Mouse (Mus musculus) neural tube, embryonic 14.5 days (tissue): ENCODE data around the gene Lrrc49. TPM values are rescaled to one million over a fixed set of nuclear protein-coding genes. Genes with fewer than 3 reads are reported as not detected.
A peak's percentile ranks its signal among the peaks of the same experiment; 100 is the strongest.

Experiments used
- ATAC-seq: fragments of 200-750 bp; cut with Nextera tagmentation; 2 replicates; pipeline ENCODE4 v1.8.0; 2017; ENCODE audit warnings: low read depth, mild to moderate bottlenecking, moderate TSS enrichment, moderate library complexity
- H3K27ac ChIP-seq: fragments of 300-500 bp; sonication (generic); 2 replicates; pipeline ENCODE4 v1.5.1; 2014; ENCODE audit warnings: low read depth, mild to moderate bottlenecking, control low read depth, low read length, moderate library complexity, mixed read lengths
- H3K27me3 ChIP-seq: fragments of 300-500 bp; sonication (generic); 2 replicates; pipeline ENCODE4 v1.6.1; 2014; ENCODE audit warnings: low read length; ENCODE audit not compliant: control insufficient read depth, insufficient read depth
- H3K36me3 ChIP-seq: fragments of 300-500 bp; sonication (generic); 2 replicates; pipeline ENCODE4 v1.6.1; 2014; ENCODE audit warnings: low read length, mixed read lengths; ENCODE audit not compliant: control insufficient read depth, insufficient read depth
- H3K4me1 ChIP-seq: fragments of 300-500 bp; sonication (generic); 2 replicates; pipeline ENCODE4 v1.6.1; 2014; ENCODE audit warnings: low read length; ENCODE audit not compliant: control insufficient read depth, insufficient read depth
- H3K4me2 ChIP-seq: fragments of 300-500 bp; sonication (generic); 2 replicates; pipeline ENCODE4 v1.6.1; 2014; ENCODE audit warnings: mild to moderate bottlenecking, low read depth, low read length, control low read depth
- H3K4me3 ChIP-seq: fragments of 300-500 bp; sonication (generic); 2 replicates; pipeline ENCODE4 v1.5.1; 2014; ENCODE audit warnings: low read depth, low read length, control low read depth, mixed read lengths
- H3K9ac ChIP-seq: fragments of 300-500 bp; sonication (generic); replicated peaks from 2 replicates; pipeline ENCODE4 v1.6.1; 2014; ENCODE audit warnings: low read depth, mild to moderate bottlenecking, control low read depth, low read length, mixed read lengths
- H3K9me3 ChIP-seq: fragments of 300-500 bp; sonication (generic); 2 replicates; pipeline ENCODE4 v1.6.1; 2016; ENCODE audit warnings: low read length; ENCODE audit not compliant: control insufficient read depth
- WGBS: fragments of 180-500 bp; shearing (Covaris S2); extraction: QIAGEN DNeasy Blood & Tissue Kit; methylation state at CpG from one replicate; pipeline ENCODE4 v1.1.7; 2014; 5-methylcytosine and 5-hydroxymethylcytosine counted together
- polyA plus RNA-seq: library from polyadenylated mRNA; unstranded; fragments of >200 nt; fragmentation: Nextera tagmentation; extraction: Ambion mirVana; gene quantifications from 2 replicates; pipeline ENCODE4 v1.2.1, GENCODE M21; 2014

Lrrc49 gene
- polyA plus RNA-seq, 1 experiment from 2014 or later: 91.0 TPM

DNA sequence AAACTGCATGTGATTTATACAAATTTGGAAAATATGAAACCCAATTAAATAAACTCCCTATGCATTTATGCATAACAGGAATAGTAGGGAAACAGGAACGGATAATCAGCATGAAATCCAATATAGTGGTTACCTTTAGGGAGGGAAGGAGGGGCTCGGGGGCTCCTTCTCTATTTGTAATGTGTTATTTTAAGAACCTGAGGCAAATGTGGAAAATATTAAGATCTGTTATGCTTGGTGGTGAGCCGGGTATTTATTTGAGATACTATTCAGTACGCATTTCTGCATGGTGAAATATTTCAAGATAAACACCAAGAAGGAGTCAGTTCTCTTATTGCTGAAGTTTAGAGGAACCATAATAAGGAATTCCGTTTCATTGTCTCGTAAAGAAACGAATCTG lies 105.4 kb downstream of the Lrrc49 start:
- 88% methylated on average over 7 of the region's 7 CpGs for WGBS
- no peak overlapping the region for H3K4me2 ChIP-seq
- ATAC-seq: no peak
- no peak overlapping the region for H3K27ac ChIP-seq
- H3K36me3 ChIP-seq: peaks cover 14% of the 10 kb centered on the region
- no peaks in the 10 kb centered on the region for H3K9me3 ChIP-seq
- no peak overlapping the region for H3K4me3 ChIP-seq
- no peaks in the 10 kb centered on the region for H3K4me1 ChIP-seq
- no peak overlapping the region for H3K9ac ChIP-seq
- H3K27me3 ChIP-seq: no peaks in the 10 kb centered on the region

- Histone ChIP-seq H3K27ac (no peak overlapping the region), H3K4me1 (no peaks in the 10 kb centered on the region), H3K4me2 (no peak overlapping the region), H3K27me3 (no peaks in the 10 kb centered on the region), H3K4me3 (no peak overlapping the region), H3K9ac (no peak overlapping the region), H3K36me3 (no peaks in the 10 kb centered on the region), H3K9me3 (no peaks in the 10 kb centered on the region)
- WGBS: 96% methylated on average over 7 of the region's 7 CpGs
- ATAC-seq: no peak
These were observed 114.9 kb downstream of the Lrrc49 start for GRCm38 (mm10) chr9:60573011-60573410.

- no peaks in the 10 kb centered on the region for H3K9me3 ChIP-seq
- ATAC-seq: no peak
- H3K36me3 ChIP-seq: no peaks in the 10 kb centered on the region
- no peak overlapping the region for H3K4me3 ChIP-seq
- no peak overlapping the region for H3K4me2 ChIP-seq
- H3K27me3 ChIP-seq: no peaks in the 10 kb centered on the region
- H3K4me1 ChIP-seq: no peaks in the 10 kb centered on the region
- WGBS: 95% methylated on average over 4 of the region's 4 CpGs
- H3K27ac ChIP-seq: no peak overlapping the region
- no peak overlapping the region for H3K9ac ChIP-seq
These were observed 116.2 kb downstream of the Lrrc49 start for GRCm38 (mm10) chr9:60571725-60572124.

DNA sequence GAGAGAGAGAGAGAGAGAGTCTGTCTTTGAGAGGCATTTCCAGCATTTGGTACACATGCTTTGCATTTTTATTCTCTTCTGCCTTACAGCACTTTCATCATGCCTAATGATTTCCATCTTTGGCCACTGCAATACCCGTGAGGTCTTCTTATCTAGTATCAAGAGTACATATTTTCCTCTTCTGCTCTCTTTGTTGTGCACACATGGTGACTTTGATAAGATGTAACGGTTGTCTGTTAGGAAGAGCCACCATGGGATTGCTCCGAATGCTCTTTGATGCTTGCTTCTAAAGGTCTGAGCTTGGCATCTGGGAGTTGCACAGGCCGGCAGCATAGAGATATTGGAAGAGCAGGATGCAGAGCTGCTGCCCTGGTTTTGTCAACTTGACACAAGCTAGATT lies 116.9 kb downstream of the Lrrc49 start:
- H3K9ac ChIP-seq: no peak overlapping the region
- H3K4me2 ChIP-seq: no peak overlapping the region
- H3K4me1 ChIP-seq: no peaks in the 10 kb centered on the region
- H3K27me3 ChIP-seq: no peaks in the 10 kb centered on the region
- no peak overlapping the region for H3K4me3 ChIP-seq
- H3K36me3 ChIP-seq: no peaks in the 10 kb centered on the region
- no peak overlapping the region for H3K27ac ChIP-seq
- no peaks in the 10 kb centered on the region for H3K9me3 ChIP-seq
- ATAC-seq: no peak
- 77% methylated on average over 4 of the region's 4 CpGs for WGBS

- H3K27ac ChIP-seq: no peak overlapping the region
- H3K27me3 ChIP-seq: no peaks in the 10 kb centered on the region
- H3K36me3 ChIP-seq: no peaks in the 10 kb centered on the region
- H3K4me2 ChIP-seq: no peak overlapping the region
- 51% methylated on average over 2 of the region's 2 CpGs for WGBS
- H3K9me3 ChIP-seq: no peaks in the 10 kb centered on the region
- no peak overlapping the region for H3K4me3 ChIP-seq
- no peak for ATAC-seq
- no peaks in the 10 kb centered on the region for H3K4me1 ChIP-seq
- no peak overlapping the region for H3K9ac ChIP-seq
These were observed 118.6 kb downstream of the Lrrc49 start for GRCm38 (mm10) chr9:60569366-60569765.

DNA sequence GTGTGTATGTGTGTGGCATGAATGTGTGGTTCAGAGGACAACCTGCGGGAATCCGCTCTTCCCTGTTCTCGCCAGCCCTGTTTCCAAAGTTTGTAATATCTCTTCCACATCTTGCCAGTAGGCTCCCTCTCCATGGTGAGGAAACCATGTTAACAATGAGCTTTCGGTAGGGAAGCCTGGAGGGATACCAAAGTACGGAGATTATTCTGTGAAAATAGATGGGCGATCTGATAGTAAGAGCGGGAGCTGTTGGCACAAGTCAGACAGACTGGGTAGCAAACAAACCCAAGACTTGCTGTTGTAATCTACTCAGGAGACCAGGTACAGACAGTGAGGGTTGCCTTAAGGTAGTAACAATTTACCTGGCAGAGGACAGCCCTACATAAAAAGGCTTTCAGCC lies 124.1 kb downstream of the Lrrc49 start:
- Histone ChIP-seq H3K4me3 (no peak overlapping the region), H3K36me3 (no peaks in the 10 kb centered on the region), H3K4me1 (peaks cover 7% of the 10 kb centered on the region; the same call in 1 of the 2 replicates), H3K9me3 (no peaks in the 10 kb centered on the region), H3K4me2 (no peak overlapping the region), H3K27ac (no peak overlapping the region), H3K9ac (no peak overlapping the region), H3K27me3 (no peaks in the 10 kb centered on the region)
- WGBS: 96% methylated on average over 7 of the region's 7 CpGs
- no peak for ATAC-seq

- peak; percentile 61; the same call in 1 of the 2 replicates for ATAC-seq
- Histone ChIP-seq H3K9me3 (no peaks in the 10 kb centered on the region), H3K4me3 (no peak overlapping the region), H3K9ac (no peak overlapping the region), H3K4me1 (peaks cover 7% of the 10 kb centered on the region; the same call in 1 of the 2 replicates), H3K36me3 (no peaks in the 10 kb centered on the region), H3K4me2 (peak overlapping the region; percentile 20; the same call in 1 of the 2 replicates), H3K27ac (no peak overlapping the region; the same call in 1 of the 2 replicates), H3K27me3 (no peaks in the 10 kb centered on the region)
- WGBS: 31% methylated on average over 20 of the region's 20 CpGs
These were observed 125.3 kb downstream of the Lrrc49 start for GRCm38 (mm10) chr9:60562443-60563371.

GRCm38 (mm10) chr9:60561641-60562289 lies 126.2 kb downstream of the Lrrc49 start:
- H3K4me1 ChIP-seq: peaks cover 7% of the 10 kb centered on the region; the same call in 1 of the 2 replicates
- 70% methylated on average over 9 of the region's 9 CpGs for WGBS
- H3K4me3 ChIP-seq: no peak overlapping the region
- H3K4me2 ChIP-seq: no peak overlapping the region
- no peaks in the 10 kb centered on the region for H3K36me3 ChIP-seq
- H3K27ac ChIP-seq: no peak overlapping the region
- no peaks in the 10 kb centered on the region for H3K27me3 ChIP-seq
- no peak overlapping the region for H3K9ac ChIP-seq
- no peaks in the 10 kb centered on the region for H3K9me3 ChIP-seq
- ATAC-seq: no peak

DNA sequence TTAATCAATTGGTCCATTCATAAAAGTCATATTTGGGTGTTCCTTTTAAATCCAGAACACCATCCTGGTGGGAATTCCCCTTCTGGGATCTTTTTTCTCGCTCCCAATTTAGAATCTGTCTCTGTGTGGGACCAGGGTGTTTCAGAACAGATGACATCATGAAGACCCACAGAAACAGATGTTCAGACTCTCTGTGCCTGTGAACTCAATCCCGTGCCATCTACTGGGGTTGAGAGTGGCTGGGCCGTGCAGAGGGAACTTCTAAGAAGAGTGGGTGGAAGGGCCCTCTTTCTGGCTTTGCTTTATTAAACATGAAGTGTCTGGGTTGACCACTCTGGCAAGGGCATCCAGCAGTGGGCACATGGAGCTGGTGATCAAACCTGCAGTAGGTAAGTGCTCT lies 129.5 kb downstream of the Lrrc49 start:
- WGBS: 78% methylated on average over 3 of the region's 3 CpGs

More for the DNA sequence above, 129.5 kb downstream of the Lrrc49 start:
- Histone ChIP-seq H3K36me3 (no peaks in the 10 kb centered on the region), H3K9ac (no peak overlapping the region), H3K27ac (no peak overlapping the region), H3K9me3 (no peaks in the 10 kb centered on the region), H3K27me3 (no peaks in the 10 kb centered on the region), H3K4me1 (peaks cover 7% of the 10 kb centered on the region; the same call in 1 of the 2 replicates), H3K4me2 (no peak overlapping the region), H3K4me3 (no peak overlapping the region)
- no peak for ATAC-seq
